Mouse (Mus musculus): ENCODE measurements around the gene Snrpa1.

DNA sequence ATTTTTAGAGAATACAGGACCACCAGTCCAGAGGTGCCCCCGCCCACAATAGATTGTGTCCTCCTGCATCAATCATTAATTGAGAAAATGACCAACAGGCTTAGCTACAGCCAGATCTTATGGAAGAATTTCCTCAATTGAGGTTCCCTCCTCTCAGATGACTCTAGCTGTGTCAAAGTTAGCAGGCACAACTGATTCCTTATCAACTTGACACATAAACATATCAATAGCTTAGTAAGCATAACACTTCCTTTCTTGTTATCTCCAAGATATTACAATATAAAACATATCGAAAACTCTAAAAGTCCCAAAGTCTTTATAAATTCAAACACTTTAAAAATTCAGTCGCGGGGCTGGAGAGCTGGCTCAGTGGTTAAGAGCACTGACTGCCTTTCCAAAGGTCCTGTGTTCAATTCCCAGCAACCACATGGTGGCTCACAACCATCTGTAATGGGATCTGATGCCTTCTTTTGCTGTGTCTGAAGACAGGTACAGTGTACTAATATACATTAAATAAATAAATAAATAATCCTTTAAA, 4.8 kb upstream of the Snrpa1 start:
- TF ChIP-seq CTCF (IDR thresholded peaks at IDR 0.05; ENCODE audit: low read depth) (no peak), EP300 (IDR thresholded peaks at IDR 0.05; ENCODE audit: low read depth) (no peak)
